Mouse (Mus musculus) ES-E14 (cell line): ENCODE results near the gene Tmed4.

Source experiments
- HCFC1 ChIP-seq: IDR thresholded peaks from 2 replicates; pipeline ENCODE4 v1.6.1; 2012; ENCODE audit warnings: low read length, inconsistent platforms, borderline replicate concordance; ENCODE audit not compliant: insufficient read depth
- MAFK ChIP-seq: IDR thresholded peaks from 2 replicates; pipeline ENCODE4 v1.6.1; 2014; ENCODE audit warnings: mild to moderate bottlenecking, low read depth, low read length, inconsistent platforms; ENCODE audit not compliant: insufficient read depth
- ZC3H11A ChIP-seq: IDR thresholded peaks from 2 replicates; pipeline ENCODE4 v1.6.1; 2012; ENCODE audit warnings: low read depth, mild to moderate bottlenecking, inconsistent platforms, low read length, borderline replicate concordance

- no peak for TF ChIP-seq HCFC1
- TF ChIP-seq ZC3H11A = no peak
- no peak for TF ChIP-seq MAFK
Observed at GRCm38 (mm10) chr11:6323348-6323747, 48.7 kb upstream of the Tmed4 start.
